Mouse (Mus musculus): Measurements from ENCODE around the gene Arhgef2. TPM values are rescaled to one million over a fixed set of nuclear protein-coding genes. Genes with fewer than 3 reads are reported as not detected.

The Arhgef2 gene
- polyA plus RNA-seq, 1 experiment from 2014 or later, result 170 TPM

- H3K4me1 ChIP-seq (ENCODE audit: insufficient read depth, low read depth, low read length), result no peaks in the 10 kb centered on the region
- ATAC-seq, result peak; percentile 93
- H3K9me3 ChIP-seq (ENCODE audit: low read length), result no peaks in the 10 kb centered on the region
- H3K36me3 ChIP-seq (ENCODE audit: insufficient read depth, low read length), result peaks cover 8% of the 10 kb centered on the region; the same call in 1 of the 2 replicates
- H3K9ac ChIP-seq (replicated peaks; ENCODE audit: low read depth), result no peak overlapping the region
- TF ChIP-seq EP300 (IDR thresholded peaks at IDR 0.05) (peak; percentile 84), CTCF (IDR thresholded peaks at IDR 0.05) (no peak)
- WGBS, result 70% methylated on average over 6 of the region's 6 CpGs
- no peak overlapping the region for H3K4me2 ChIP-seq (replicated peaks; ENCODE audit: low read depth, low read length)
- peak overlapping the region; percentile 71 for H3K27ac ChIP-seq (ENCODE audit: low read length)
- peak; percentile 83 for DNase-seq (ENCODE audit: low spot score)
- no peaks in the 10 kb centered on the region for H3K27me3 ChIP-seq (replicated peaks; ENCODE audit: insufficient read depth, low read length)
- no peak overlapping the region for H3K4me3 ChIP-seq (ENCODE audit: low read depth, low read length)
These were observed 20.0 kb upstream of the Arhgef2 start for GRCm38 (mm10) chr3:88585769-88586168.

- H3K27ac ChIP-seq (ENCODE audit: low read length), result peak overlapping the region; percentile 71
- no peaks in the 10 kb centered on the region for H3K9me3 ChIP-seq (ENCODE audit: low read length)
- H3K4me3 ChIP-seq (ENCODE audit: low read depth, low read length), result no peak overlapping the region
- H3K36me3 ChIP-seq (ENCODE audit: insufficient read depth, low read length), result peaks cover 8% of the 10 kb centered on the region; the same call in 1 of the 2 replicates
- TF ChIP-seq EP300 (IDR thresholded peaks at IDR 0.05), result no peak
- no peak for TF ChIP-seq CTCF (IDR thresholded peaks at IDR 0.05)
- WGBS, result 89% methylated on average over 5 of the region's 5 CpGs
- H3K4me1 ChIP-seq (ENCODE audit: insufficient read depth, low read depth, low read length), result no peaks in the 10 kb centered on the region
- DNase-seq (ENCODE audit: low spot score) (no peak), ATAC-seq (no peak)
- no peaks in the 10 kb centered on the region for H3K27me3 ChIP-seq (replicated peaks; ENCODE audit: insufficient read depth, low read length)
- no peak overlapping the region for H3K9ac ChIP-seq (replicated peaks; ENCODE audit: low read depth)
- no peak overlapping the region for H3K4me2 ChIP-seq (replicated peaks; ENCODE audit: low read depth, low read length)
These were observed 19.1 kb upstream of the Arhgef2 start for GRCm38 (mm10) chr3:88586640-88587039.

- Histone ChIP-seq H3K4me1 (ENCODE audit: insufficient read depth, low read depth, low read length) (no peaks in the 10 kb centered on the region), H3K36me3 (ENCODE audit: insufficient read depth, low read length) (peaks cover 8% of the 10 kb centered on the region; the same call in 1 of the 2 replicates), H3K4me3 (ENCODE audit: low read depth, low read length) (no peak overlapping the region), H3K9me3 (ENCODE audit: low read length) (no peaks in the 10 kb centered on the region), H3K27me3 (replicated peaks; ENCODE audit: insufficient read depth, low read length) (no peaks in the 10 kb centered on the region), H3K9ac (replicated peaks; ENCODE audit: low read depth) (no peak overlapping the region), H3K4me2 (replicated peaks; ENCODE audit: low read depth, low read length) (no peak overlapping the region), H3K27ac (ENCODE audit: low read length) (peak overlapping the region; percentile 95)
- peak; percentile 47 for DNase-seq (ENCODE audit: low spot score)
- 15% methylated on average over 5 of the region's 5 CpGs for WGBS
- no peak for TF ChIP-seq CTCF (IDR thresholded peaks at IDR 0.05)
- TF ChIP-seq EP300 (IDR thresholded peaks at IDR 0.05), result no peak
- no peak for ATAC-seq
These were observed 15.5 kb upstream of the Arhgef2 start for GRCm38 (mm10) chr3:88590246-88590645.

GRCm38 (mm10) chr3:88591044-88591443, 14.7 kb upstream of the Arhgef2 start:
- ATAC-seq, result peak; percentile 52
- no peak overlapping the region for H3K4me3 ChIP-seq (ENCODE audit: low read depth, low read length)
- peak; percentile 69 for DNase-seq (ENCODE audit: low spot score)
- 37% methylated on average over 3 of the region's 3 CpGs for WGBS
- H3K9me3 ChIP-seq (ENCODE audit: low read length), result no peaks in the 10 kb centered on the region
- TF ChIP-seq CTCF (IDR thresholded peaks at IDR 0.05), result no peak
- TF ChIP-seq EP300 (IDR thresholded peaks at IDR 0.05), result peak; percentile 64
- no peaks in the 10 kb centered on the region for H3K4me1 ChIP-seq (ENCODE audit: insufficient read depth, low read depth, low read length)
- peak overlapping the region; percentile 95 for H3K27ac ChIP-seq (ENCODE audit: low read length)
- no peak overlapping the region for H3K9ac ChIP-seq (replicated peaks; ENCODE audit: low read depth)
- peaks cover 8% of the 10 kb centered on the region; the same call in 1 of the 2 replicates for H3K36me3 ChIP-seq (ENCODE audit: insufficient read depth, low read length)
- H3K4me2 ChIP-seq (replicated peaks; ENCODE audit: low read depth, low read length), result peak overlapping the region; percentile 55; the same call in 1 of the 2 replicates
- H3K27me3 ChIP-seq (replicated peaks; ENCODE audit: insufficient read depth, low read length), result no peaks in the 10 kb centered on the region

GRCm38 (mm10) chr3:88591950-88592731, 13.6 kb upstream of the Arhgef2 start:
- ATAC-seq (peak; percentile 77), DNase-seq (ENCODE audit: low spot score) (peak; percentile 89)
- Histone ChIP-seq H3K27ac (ENCODE audit: low read length) (peak overlapping the region; percentile 95), H3K27me3 (replicated peaks; ENCODE audit: insufficient read depth, low read length) (no peaks in the 10 kb centered on the region), H3K4me2 (replicated peaks; ENCODE audit: low read depth, low read length) (peak overlapping the region; percentile 55), H3K9me3 (ENCODE audit: low read length) (no peaks in the 10 kb centered on the region), H3K36me3 (ENCODE audit: insufficient read depth, low read length) (peaks cover 8% of the 10 kb centered on the region; the same call in 1 of the 2 replicates), H3K9ac (replicated peaks; ENCODE audit: low read depth) (peak overlapping the region; percentile 20; the same call in 1 of the 2 replicates), H3K4me3 (ENCODE audit: low read depth, low read length) (peak overlapping the region; percentile 34), H3K4me1 (ENCODE audit: insufficient read depth, low read depth, low read length) (no peaks in the 10 kb centered on the region)
- TF ChIP-seq EP300 (IDR thresholded peaks at IDR 0.05) (peak; percentile 38; the same call in 1 of the 2 replicates), CTCF (IDR thresholded peaks at IDR 0.05) (peak; percentile 70)
- 9% methylated on average over 9 of the region's 9 CpGs for WGBS

GRCm38 (mm10) chr3:88592942-88593576, 12.7 kb upstream of the Arhgef2 start:
- ATAC-seq (peak; percentile 79), DNase-seq (ENCODE audit: low spot score) (peak; percentile 79)
- Histone ChIP-seq H3K27ac (ENCODE audit: low read length) (peak overlapping the region; percentile 95), H3K27me3 (replicated peaks; ENCODE audit: insufficient read depth, low read length) (no peaks in the 10 kb centered on the region), H3K4me3 (ENCODE audit: low read depth, low read length) (peak overlapping the region; percentile 34), H3K36me3 (ENCODE audit: insufficient read depth, low read length) (peaks cover under 1% of the 10 kb centered on the region; the same call in 1 of the 2 replicates), H3K4me2 (replicated peaks; ENCODE audit: low read depth, low read length) (peak overlapping the region; percentile 55), H3K4me1 (ENCODE audit: insufficient read depth, low read depth, low read length) (no peaks in the 10 kb centered on the region), H3K9ac (replicated peaks; ENCODE audit: low read depth) (0 out of 2 replicates have a peak overlapping the region, but pooled peaks have one; percentile 20), H3K9me3 (ENCODE audit: low read length) (no peaks in the 10 kb centered on the region)
- TF ChIP-seq EP300 (IDR thresholded peaks at IDR 0.05), result no peak; the same call in 1 of the 2 replicates
- TF ChIP-seq CTCF (IDR thresholded peaks at IDR 0.05), result no peak
- 38% methylated on average over 10 of the region's 10 CpGs for WGBS
